In the genomic region with DNA sequence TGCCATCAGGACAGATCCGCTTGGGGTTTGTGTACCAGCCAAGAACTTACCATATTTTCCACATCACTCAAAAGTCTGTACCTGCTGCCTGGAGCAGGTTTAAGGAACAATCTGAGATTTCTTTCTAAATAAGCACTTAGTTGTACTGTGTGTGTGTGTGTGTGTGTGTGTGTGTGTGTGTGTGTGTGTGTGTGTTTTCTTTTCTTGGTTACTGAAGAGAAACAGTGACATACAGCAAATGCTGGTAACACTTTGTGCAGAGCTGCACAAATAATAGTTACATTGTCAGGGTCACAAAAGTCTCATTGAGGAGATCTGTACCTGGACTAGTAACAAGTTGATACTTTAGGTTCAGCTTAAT, we compare ENCODE assay signal across 13 mouse cellular contexts.
A peak's percentile ranks its signal among the peaks of the same experiment; 100 is the strongest.
DNase-seq lines count a peak whose midpoint lies in the region; ATAC-seq and TF ChIP-seq lines count a peak whose summit lies in the region.
"Had no signal": no experiment of that assay in that cellular context is flagged by ENCODE, and none has a peak within 500 bp of the region (broad histone marks: within the 10 kb centered on the region; RNA-seq: fewer than 3 reads in every experiment).

No protein-coding gene starts in this region.

- TF ChIP-seq POLR2A in CH12.LX (IDR thresholded peaks at IDR 0.05; ENCODE audit: low read depth, low read length) = no peak

- no peaks in the 10 kb centered on the region for H3K79me2 ChIP-seq in CH12.LX (replicated peaks; ENCODE audit: control insufficient read depth, extremely low read depth, insufficient read depth, poor library complexity, severe bottlenecking)

- TF ChIP-seq RAD21 in CH12.LX (IDR thresholded peaks at IDR 0.05; ENCODE audit: low read depth, low read length) = no peak

- no peak for ATAC-seq in forebrain, embryonic 11.5 days (replicated peaks; ENCODE audit: low FRiP score)
- no peak for ATAC-seq in hindbrain, embryonic 14.5 days (ENCODE audit: low FRiP score)
- no peak for ATAC-seq in midbrain, embryonic 15.5 days (replicated peaks)

- H3K9ac ChIP-seq in CH12.LX (ENCODE audit: insufficient read depth, low read depth) = peak overlapping the region; percentile 27; the same call in 1 of the 2 replicates
- H3K9ac ChIP-seq in forebrain, embryonic 11.5 days (ENCODE audit: low read length) = no peak overlapping the region; the same call in 1 of the 2 replicates
- H3K9ac ChIP-seq in hindbrain, embryonic 14.5 days = peak overlapping the region; percentile 46
- peak overlapping the region; percentile 20; the same call in 1 of the 2 replicates for H3K9ac ChIP-seq in midbrain, embryonic 15.5 days
- H3K9ac ChIP-seq: liver, embryonic 15.5 days had no signal

- peaks cover 9 to 57% of the 10 kb centered on the region in 2 experiments for H3K4me1 ChIP-seq in CH12.LX (ENCODE audit: control insufficient read depth in 1 of 2, insufficient read depth in 2 of 2)
- peaks cover 7% of the 10 kb centered on the region; the same call in 1 of the 2 replicates for H3K4me1 ChIP-seq in forebrain, embryonic 11.5 days (replicated peaks; ENCODE audit: control insufficient read depth, insufficient read depth, low read length)
- H3K4me1 ChIP-seq in hindbrain, embryonic 14.5 days (replicated peaks; ENCODE audit: control insufficient read depth, insufficient read depth, low read length) = peaks cover 15% of the 10 kb centered on the region
- peaks cover 14% of the 10 kb centered on the region for H3K4me1 ChIP-seq in midbrain, embryonic 15.5 days
- H3K4me1 ChIP-seq: liver, embryonic 15.5 days had no signal

- dilution Hi-C loops in CH12.LX (cut with MboI; ENCODE audit: extremely low pct_ligation_motif_present, extremely low pct_unique_long_range_greater_than_20kb, low sequenced_read_pairs) = no loop called here

- no peak for TF ChIP-seq CTCF in CH12.LX (conservative IDR thresholded peaks at IDR 0.05 in 1 of 2, IDR thresholded peaks at IDR 0.05 in 1 of 2; ENCODE audit: low read depth in 2 of 2, low read length in 2 of 2)
- TF ChIP-seq CTCF in layer of hippocampus, adult 2 months (conservative IDR thresholded peaks at IDR 0.05) = no peak

- WGBS in forebrain, embryonic 11.5 days = 79% methylated on average over 1 of the region's 1 CpGs
- 24% methylated on average over 1 of the region's 1 CpGs for WGBS in hindbrain, embryonic 14.5 days
- 34% methylated on average over 1 of the region's 1 CpGs for WGBS in midbrain, embryonic 15.5 days

- peak overlapping the region; percentile 45 for H3K4me2 ChIP-seq in CH12.LX (ENCODE audit: insufficient read depth, low read depth, poor library complexity, severe bottlenecking)
- no peak overlapping the region for H3K4me2 ChIP-seq in forebrain, embryonic 11.5 days (ENCODE audit: low read depth, low read length, severe bottlenecking)
- peak overlapping the region; percentile 47 for H3K4me2 ChIP-seq in hindbrain, embryonic 14.5 days (replicated peaks)
- H3K4me2 ChIP-seq in midbrain, embryonic 15.5 days = peak overlapping the region; percentile 42
- H3K4me2 ChIP-seq: liver, embryonic 15.5 days had no signal

- no peaks in the 10 kb centered on the region for H3K9me3 ChIP-seq in CH12.LX (replicated peaks; ENCODE audit: low read length)
- H3K9me3 ChIP-seq in forebrain, embryonic 11.5 days (ENCODE audit: control insufficient read depth, low read length) = no peaks in the 10 kb centered on the region
- no peaks in the 10 kb centered on the region for H3K9me3 ChIP-seq in hindbrain, embryonic 14.5 days (ENCODE audit: control insufficient read depth, low read length)
- H3K9me3 ChIP-seq in midbrain, embryonic 15.5 days = no peaks in the 10 kb centered on the region
- H3K9me3 ChIP-seq: liver, embryonic 15.5 days had no signal

- no peaks in the 10 kb centered on the region for H3K36me3 ChIP-seq in CH12.LX (replicated peaks in 1 of 2; ENCODE audit: control insufficient read depth in 1 of 2, insufficient read depth in 1 of 2, low read length in 1 of 2)
- H3K36me3 ChIP-seq in forebrain, embryonic 11.5 days (ENCODE audit: control insufficient read depth, insufficient read depth, low read length) = no peaks in the 10 kb centered on the region
- no peaks in the 10 kb centered on the region for H3K36me3 ChIP-seq in hindbrain, embryonic 14.5 days (replicated peaks; ENCODE audit: control insufficient read depth, insufficient read depth)
- H3K36me3 ChIP-seq in midbrain, embryonic 15.5 days (replicated peaks) = no peaks in the 10 kb centered on the region
- H3K36me3 ChIP-seq: liver, embryonic 15.5 days had no signal

- H3K27me3 ChIP-seq in CH12.LX (replicated peaks) = no peaks in the 10 kb centered on the region
- no peaks in the 10 kb centered on the region for H3K27me3 ChIP-seq in forebrain, embryonic 11.5 days (ENCODE audit: control insufficient read depth, insufficient read depth, low read length)
- no peaks in the 10 kb centered on the region for H3K27me3 ChIP-seq in hindbrain, embryonic 14.5 days (ENCODE audit: control insufficient read depth, insufficient read depth, low read length)
- no peaks in the 10 kb centered on the region for H3K27me3 ChIP-seq in midbrain, embryonic 15.5 days (replicated peaks)
- H3K27me3 ChIP-seq: liver, embryonic 15.5 days had no signal

- DNase-seq in CH12.LX (ENCODE audit: extremely low read depth) = no peak
- DNase-seq in forebrain, embryonic 11.5 days (ENCODE audit: low spot score) = no peak
- no peak for DNase-seq in hindbrain, embryonic 14.5 days (ENCODE audit: low spot score)
- DNase-seq in layer of hippocampus, adult 2 months (ENCODE audit: low spot score in 2 of 2) = no peak
- no peak for DNase-seq in heart, adult 9 months (ENCODE audit: low spot score in 2 of 2)
- DNase-seq in testis, postnatal 10 days (ENCODE audit: low spot score) = no peak
- DNase-seq in B cell, adult 2 months = no peak
- DNase-seq: heart, adult 18-20 months; heart, postnatal 14 days; kidney, adult 2 months; thymus, adult 2 months had no signal

- TF ChIP-seq EP300 in CH12.LX (IDR thresholded peaks at IDR 0.05; ENCODE audit: low read length) = peak; percentile 42; the same call in 1 of the 2 replicates

- H3K27ac ChIP-seq in CH12.LX (ENCODE audit: insufficient read depth, low read depth) = peak overlapping the region; percentile 67; the same call in 1 of the 2 replicates
- H3K27ac ChIP-seq in forebrain, embryonic 11.5 days (ENCODE audit: low read depth, low read length) = peak overlapping the region; percentile 48; the same call in 1 of the 2 replicates
- H3K27ac ChIP-seq in hindbrain, embryonic 14.5 days = peak overlapping the region; percentile 27
- H3K27ac ChIP-seq in midbrain, embryonic 15.5 days = peak overlapping the region; percentile 55; the same call in 1 of the 2 replicates
- no peak overlapping the region for H3K27ac ChIP-seq in layer of hippocampus, adult 2 months
- H3K27ac ChIP-seq: liver, embryonic 15.5 days had no signal

- in situ Hi-C loops in CH12.LX (cut with MboI; ENCODE audit: low pct_ligation_motif_present, low pct_unique_long_range_greater_than_20kb, low sequenced_read_pairs) = loop anchor here (10.0 kb wide), 1 partner anchor 121 kb away; no protein-coding TSS in a partner anchor

- peak overlapping the region in 2 of 3 experiments; percentile 17 to 35 for H3K4me3 ChIP-seq in CH12.LX (replicated peaks in 1 of 3; ENCODE audit: low read depth in 2 of 3, low read length in 2 of 3, poor library complexity in 1 of 3)
- no peak overlapping the region for H3K4me3 ChIP-seq in forebrain, embryonic 11.5 days (ENCODE audit: low read depth, low read length)
- no peak overlapping the region for H3K4me3 ChIP-seq in hindbrain, embryonic 14.5 days (replicated peaks; ENCODE audit: low read length)
- no peak overlapping the region for H3K4me3 ChIP-seq in midbrain, embryonic 15.5 days
- H3K4me3 ChIP-seq in layer of hippocampus, adult 2 months = no peak overlapping the region; the same call in 1 of the 2 replicates
- H3K4me3 ChIP-seq: liver, embryonic 15.5 days had no signal

TF ChIP-seq in CH12.LX, 34 proteins besides CTCF, POLR2A, EP300 and RAD21:
- TF ChIP-seq MXI1 (IDR thresholded peaks at IDR 0.05; ENCODE audit: low read depth, low read length) (peak; percentile 1; the same call in 1 of the 2 replicates), BHLHE40 (IDR thresholded peaks at IDR 0.05; ENCODE audit: low read depth, low read length) (0 out of 2 replicates have a peak, but pooled peaks have one; percentile 6), MYC (IDR thresholded peaks at IDR 0.05; ENCODE audit: low read depth, low read length) (no peak), HCFC1 (IDR thresholded peaks at IDR 0.05; ENCODE audit: low read depth, low read length) (no peak), MAZ (IDR thresholded peaks at IDR 0.05; ENCODE audit: low read depth, low read length) (no peak), KAT2A (IDR thresholded peaks at IDR 0.05; ENCODE audit: insufficient replicate concordance, low read length) (0 out of 2 replicates have a peak, but pooled peaks have one; percentile 1), SIN3A (IDR thresholded peaks at IDR 0.05; ENCODE audit: low read length) (0 out of 2 replicates have a peak, but pooled peaks have one; percentile 4), TCF12 (IDR thresholded peaks at IDR 0.05; ENCODE audit: low read depth, low read length) (peak; percentile 2; the same call in 1 of the 2 replicates)
TF ChIP-seq in CH12.LX: peak in this region for 5.

Comparison
In these comparisons a context has a peak if more than half of its experiments do, and no peak if none do; other contexts are left out.
1. H3K4me3 ChIP-seq: peak in CH12.LX (2 of 3); none in forebrain, embryonic 11.5 days (single experiment), hindbrain, embryonic 14.5 days (single experiment), midbrain, embryonic 15.5 days (single experiment) and layer of hippocampus, adult 2 months (single experiment).